In the genomic region with DNA sequence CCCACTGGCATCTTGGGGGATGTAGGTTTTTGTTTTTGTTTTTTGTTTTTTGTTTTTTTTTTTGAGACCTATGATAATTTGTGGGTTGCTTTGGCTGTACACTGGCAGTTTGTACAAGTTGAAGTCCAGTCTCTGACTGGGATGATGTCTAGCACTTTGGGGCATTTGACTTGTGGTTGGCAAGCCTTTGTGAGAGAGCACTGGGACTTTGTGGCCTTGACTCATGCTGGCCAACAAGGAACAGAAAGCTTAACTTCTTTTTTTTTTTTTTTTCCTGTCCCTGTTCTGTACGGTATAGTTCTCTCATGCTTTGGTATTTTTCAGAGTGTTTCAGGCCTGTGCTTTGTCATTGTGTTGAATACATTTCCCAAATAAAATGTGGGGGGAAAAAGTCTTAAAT, we compare ENCODE assay signal across 21 mouse cellular contexts. TPM values are rescaled to one million over a fixed set of nuclear protein-coding genes. Genes with fewer than 3 reads are reported as not detected.
A peak's percentile ranks its signal among the peaks of the same experiment; 100 is the strongest.
DNase-seq lines count a peak whose midpoint lies in the region; ATAC-seq and TF ChIP-seq lines count a peak whose summit lies in the region.
"Had no signal": no experiment of that assay in that cellular context is flagged by ENCODE, and none has a peak within 500 bp of the region (broad histone marks: within the 10 kb centered on the region; RNA-seq: fewer than 3 reads in every experiment).

No protein-coding gene starts in this region.

- no peaks in the 10 kb centered on the region for H3K27me3 ChIP-seq in heart, adult 2 months (ENCODE audit: control insufficient read depth, insufficient read depth, low read length)
- H3K27me3 ChIP-seq in thymus, adult 2 months (ENCODE audit: control insufficient read depth, insufficient read depth, low read length) = no peaks in the 10 kb centered on the region
- no peaks in the 10 kb centered on the region for H3K27me3 ChIP-seq in heart, embryonic 12.5 days (replicated peaks)
- H3K27me3 ChIP-seq: embryonic facial prominence, embryonic 12.5 days; limb, embryonic 15.5 days; midbrain, embryonic 15.5 days; neural tube, embryonic 15.5 days had no signal

- no peak for TF ChIP-seq POLR2A in heart, adult 2 months (IDR thresholded peaks at IDR 0.05; ENCODE audit: insufficient read depth, low read depth, low read length)
- no peak for TF ChIP-seq POLR2A in thymus, adult 2 months (IDR thresholded peaks at IDR 0.05; ENCODE audit: control insufficient read depth, extremely low read depth, insufficient read depth, low read length, poor library complexity)

- peaks cover 2% of the 10 kb centered on the region for H3K36me3 ChIP-seq in heart, adult 2 months (ENCODE audit: control insufficient read depth, insufficient read depth, low read length)
- peaks cover 18% of the 10 kb centered on the region for H3K36me3 ChIP-seq in thymus, adult 2 months (ENCODE audit: control insufficient read depth, insufficient read depth, low read length)
- H3K36me3 ChIP-seq in heart, embryonic 12.5 days = peaks cover 2% of the 10 kb centered on the region
- H3K36me3 ChIP-seq: midbrain, embryonic 15.5 days; neural tube, embryonic 15.5 days had no signal

- no peaks in the 10 kb centered on the region for H3K9me3 ChIP-seq in heart, embryonic 12.5 days (replicated peaks)
- H3K9me3 ChIP-seq: embryonic facial prominence, embryonic 12.5 days; limb, embryonic 15.5 days; midbrain, embryonic 15.5 days; neural tube, embryonic 15.5 days had no signal

- peaks cover 4% of the 10 kb centered on the region; the same call in 1 of the 2 replicates for H3K79me2 ChIP-seq in heart, adult 2 months (replicated peaks; ENCODE audit: control insufficient read depth, insufficient read depth, low read length)

- 61% methylated on average over 1 of the region's 1 CpGs for WGBS in heart, adult 2 months
- 9% methylated on average over 1 of the region's 1 CpGs for WGBS in thymus, adult 2 months
- 73% methylated on average over 1 of the region's 1 CpGs for WGBS in heart, embryonic 12.5 days

- DNase-seq in heart, adult 11 months = peak; percentile 81
- DNase-seq in heart, adult 2 months = no peak
- DNase-seq in thymus, adult 2 months = no peak
- no peak for DNase-seq in thymus, adult 18-20 months
- DNase-seq in induced T-regulatory cell, adult 2 months (ENCODE audit: low read depth) = peak; percentile 45
- no peak for DNase-seq in testis, postnatal 10 days (ENCODE audit: low spot score)
- DNase-seq: cerebellum, adult 9-11 months; gastrocnemius, postnatal 14 days; kidney, adult 2 months; kidney, postnatal 10 days; right cerebral cortex, postnatal 14 days; spleen, adult 18-20 months had no signal

- intact Hi-C loops in heart, adult 2 months (cut with DNase I) = no loop called here

- no peak overlapping the region for H3K9ac ChIP-seq in heart, adult 2 months (ENCODE audit: low read depth, low read length)
- no peak overlapping the region for H3K9ac ChIP-seq in heart, embryonic 12.5 days
- H3K9ac ChIP-seq: embryonic facial prominence, embryonic 12.5 days; limb, embryonic 15.5 days; midbrain, embryonic 15.5 days; neural tube, embryonic 15.5 days had no signal

- no peak overlapping the region for H3K4me2 ChIP-seq in heart, embryonic 12.5 days
- H3K4me2 ChIP-seq: embryonic facial prominence, embryonic 12.5 days; limb, embryonic 15.5 days; midbrain, embryonic 15.5 days; neural tube, embryonic 15.5 days had no signal

- no peak overlapping the region for H3K27ac ChIP-seq in heart, adult 2 months
- H3K27ac ChIP-seq in thymus, adult 2 months (ENCODE audit: control insufficient read depth, insufficient read depth, low read length) = peak overlapping the region; percentile 83
- no peak overlapping the region for H3K27ac ChIP-seq in heart, embryonic 12.5 days (ENCODE audit: poor library complexity, severe bottlenecking)
- H3K27ac ChIP-seq: embryonic facial prominence, embryonic 12.5 days; limb, embryonic 15.5 days; midbrain, embryonic 15.5 days; neural tube, embryonic 15.5 days had no signal

- no peak for TF ChIP-seq CTCF in heart, adult 2 months (IDR thresholded peaks at IDR 0.05)
- TF ChIP-seq CTCF in thymus, adult 2 months (IDR thresholded peaks at IDR 0.05; ENCODE audit: borderline replicate concordance, control insufficient read depth, extremely low read depth, insufficient read depth, low read length, poor library complexity) = no peak

- no peak overlapping the region for H3K4me3 ChIP-seq in heart, adult 2 months
- H3K4me3 ChIP-seq in thymus, adult 2 months (ENCODE audit: control insufficient read depth, insufficient read depth, low read length) = peak overlapping the region; percentile 32; the same call in 1 of the 2 replicates
- H3K4me3 ChIP-seq in heart, embryonic 12.5 days = no peak overlapping the region
- H3K4me3 ChIP-seq: embryonic facial prominence, embryonic 12.5 days; erythroblast, embryonic 14.5 days; limb, embryonic 15.5 days; midbrain, embryonic 15.5 days; neural tube, embryonic 15.5 days had no signal

- TF ChIP-seq EP300 in heart, adult 2 months (IDR thresholded peaks at IDR 0.05; ENCODE audit: insufficient read depth, low read depth, low read length) = no peak

- peaks cover 7% of the 10 kb centered on the region for H3K4me1 ChIP-seq in heart, adult 2 months (ENCODE audit: control insufficient read depth, insufficient read depth, low read length)
- peaks cover 23% of the 10 kb centered on the region for H3K4me1 ChIP-seq in thymus, adult 2 months (replicated peaks; ENCODE audit: control insufficient read depth, insufficient read depth, low read length)
- peaks cover 10% of the 10 kb centered on the region for H3K4me1 ChIP-seq in heart, embryonic 12.5 days (replicated peaks)

- ATAC-seq in heart, embryonic 12.5 days (ENCODE audit: insufficient number of reproducible peaks, low FRiP score) = no peak
- ATAC-seq: forebrain, embryonic 14.5 days; inflammation-experienced regulatory T-cells, adult 6 months; lung, postnatal 0 days; midbrain, embryonic 15.5 days had no signal

RNA-seq across cellular contexts. Expression of gene Edem1, which starts 3.7 kb away (rescaled TPM):
- 10 to 100 TPM; 10.1 to 13.8 TPM for total RNA-seq in heart, adult 2 months (2021)
- 6.0 and 7.4 TPM in 2 replicates for polyA plus RNA-seq in heart, adult 2 months (2012; rRNA removed)
- 241 and 286 TPM in 2 replicates for polyA plus RNA-seq in thymus, adult 2 months (2012; rRNA removed)
- 15.4 and 15.6 TPM in 2 replicates for polyA plus RNA-seq in heart, embryonic 12.5 days (2016; fragmentation: Nextera tagmentation; extraction: Ambion mirVana)

RNA-seq across cellular contexts. Expression of gene Arl8b, which starts 49.3 kb away (rescaled TPM):
- total RNA-seq in heart, adult 2 months (2021) = 100 to 1,000 TPM in 1 of 2 experiments, 10 to 100 TPM in 1; 93.0 to 101 TPM
- 21.5 and 39.1 TPM in 2 replicates for polyA plus RNA-seq in heart, adult 2 months (2012; rRNA removed)
- polyA plus RNA-seq in thymus, adult 2 months (2012; rRNA removed) = 22.1 and 22.3 TPM in 2 replicates
- polyA plus RNA-seq in heart, embryonic 12.5 days (2016; fragmentation: Nextera tagmentation; extraction: Ambion mirVana) = 71.6 and 72.6 TPM in 2 replicates

Comparison
In these comparisons a context has a peak if more than half of its experiments do, and no peak if none do; other contexts are left out.
1. DNase-seq: peak in heart, adult 11 months (single experiment) and induced T-regulatory cell, adult 2 months (single experiment); none in heart, adult 2 months (0 of 2), thymus, adult 2 months (single experiment), thymus, adult 18-20 months (0 of 2) and testis, postnatal 10 days (single experiment).
2. RNA of gene Edem1, which starts 3.7 kb away (polyA plus RNA-seq): 241 to 286 TPM in thymus, adult 2 months; 15.4 to 15.6 TPM in heart, embryonic 12.5 days and 6.0 to 7.4 TPM in heart, adult 2 months; every median in the first group is over 10 times any median in the second.